Comparison of ENCODE assay signal across 8 mouse cellular contexts in the genomic region with DNA sequence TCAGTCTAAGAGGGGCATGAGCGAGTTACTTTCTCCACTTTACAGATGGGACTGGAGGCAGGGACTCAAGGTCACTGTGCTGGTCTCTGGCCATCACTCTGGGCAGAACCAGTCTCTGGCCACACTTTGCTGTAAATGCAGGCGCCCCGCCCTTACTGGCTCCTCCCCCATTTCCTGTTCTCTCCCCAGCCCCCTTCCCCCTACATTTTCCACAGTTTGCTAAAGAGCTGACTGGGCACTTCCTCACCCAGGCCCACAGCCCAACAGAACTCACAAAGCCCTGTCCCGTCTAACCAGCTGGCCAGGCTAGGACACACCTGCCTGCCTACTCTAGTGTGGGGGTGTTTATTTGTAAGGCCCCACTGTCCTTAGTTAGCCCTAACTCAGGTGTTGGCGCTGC. TPM values are rescaled to one million over a fixed set of nuclear protein-coding genes. Genes with fewer than 3 reads are reported as not detected.
DNase-seq lines count a peak whose midpoint lies in the region; ATAC-seq and TF ChIP-seq lines count a peak whose summit lies in the region.

No protein-coding gene starts in this region.

- no peak for TF ChIP-seq CTCF in liver, embryonic 14.5 days (IDR thresholded peaks at IDR 0.05; ENCODE audit: low read depth)

- WGBS in liver, embryonic 14.5 days (ENCODE audit: insufficient replicate concordance) = 19% methylated on average over 5 of the region's 5 CpGs

- peaks cover under 1% of the 10 kb centered on the region for H3K27me3 ChIP-seq in liver, embryonic 14.5 days (ENCODE audit: control insufficient read depth, insufficient read depth, low read length)

- no peak for TF ChIP-seq EP300 in liver, embryonic 14.5 days (IDR thresholded peaks at IDR 0.05; ENCODE audit: low read depth)

- H3K4me3 ChIP-seq in brown adipose tissue, adult 24 weeks (ENCODE audit: insufficient read depth, low read depth, low read length) = no peak overlapping the region
- no peak overlapping the region for H3K4me3 ChIP-seq in liver, embryonic 14.5 days (ENCODE audit: insufficient read depth in 1 of 2, low read depth in 2 of 2, low read length in 2 of 2)

- H3K4me1 ChIP-seq in brown adipose tissue, adult 24 weeks (ENCODE audit: control insufficient read depth, insufficient read depth, insufficient read length, low read length) = peaks cover 4% of the 10 kb centered on the region; the same call in 1 of the 2 replicates
- H3K4me1 ChIP-seq in liver, embryonic 14.5 days (replicated peaks; ENCODE audit: control insufficient read depth in 2 of 2, insufficient read depth in 2 of 2, low read length in 1 of 2) = peaks cover 0 to 5% of the 10 kb centered on the region in 2 experiments; a peak in 2 of 4 replicates

- peak; percentile 65 for DNase-seq in adrenal gland, postnatal 14 days
- DNase-seq in adrenal gland, adult 8-10 months = no peak
- no peak for DNase-seq in liver, embryonic 14.5 days (ENCODE audit: low read depth in 3 of 3, low spot score in 3 of 3)
- peak; percentile 49 to 60 for DNase-seq in spleen, postnatal 14 days (ENCODE audit: low spot score in 2 of 2)
- DNase-seq in left cerebral cortex, adult 9 months (ENCODE audit: low spot score in 2 of 2) = no peak
- DNase-seq in left cerebral cortex, adult 18-20 months (ENCODE audit: low spot score in 2 of 2) = no peak

- no peaks in the 10 kb centered on the region for H3K36me3 ChIP-seq in liver, embryonic 14.5 days (replicated peaks; ENCODE audit: control insufficient read depth, insufficient read depth, low read depth)

- peak overlapping the region; percentile 31 for H3K27ac ChIP-seq in brown adipose tissue, adult 24 weeks (replicated peaks; ENCODE audit: low read depth, low read length)
- H3K27ac ChIP-seq in liver, embryonic 14.5 days = no peak overlapping the region

- no peak overlapping the region for H3K9ac ChIP-seq in liver, embryonic 14.5 days (replicated peaks)

- ATAC-seq in hematopoietic stem cell, adult 5-6 weeks (replicated peaks in 1 of 2; ENCODE audit: insufficient read depth in 1 of 2, low FRiP score in 2 of 2, low TSS enrichment in 1 of 2, low read depth in 1 of 2, poor library complexity in 2 of 2, severe bottlenecking in 2 of 2) = peak; percentile 68 to 80
- 0 out of 2 replicates have a peak, but pooled peaks have one; percentile 11 for ATAC-seq in liver, embryonic 14.5 days (ENCODE audit: insufficient read depth)

- H3K9me3 ChIP-seq in liver, embryonic 14.5 days (ENCODE audit: control insufficient read depth, low read length) = no peaks in the 10 kb centered on the region

- no peak overlapping the region for H3K4me2 ChIP-seq in liver, embryonic 14.5 days (ENCODE audit: low read depth)

RNA-seq across cellular contexts. Expression of a gene that starts 6.6 kb away (rescaled TPM):
- total RNA-seq in adrenal gland, postnatal 14 days (2021) = 0.67 and 1.7 TPM in 2 replicates
- total RNA-seq in adrenal gland, adult 8-10 months (2022) = 1 to 10 TPM in 2 of 4 experiments, under 1 TPM in 2; 0.41 to 2.9 (median 1.6) TPM
- not detected in 2 replicates for polyA plus RNA-seq in brown adipose tissue, adult 24 weeks (2012; ENCODE audit: insufficient read depth, insufficient read length, missing spikeins)
- total RNA-seq in hematopoietic stem cell, adult 5-6 weeks (2017) = 1.5 and 1.8 TPM in 2 replicates
- 0.04 TPM in 2 replicates for polyA plus RNA-seq in liver, embryonic 14.5 days (2012; rRNA removed)
- polyA plus RNA-seq in liver, embryonic 14.5 days (2014; fragmentation: Nextera tagmentation; extraction: Ambion mirVana) = not detected in 2 replicates
- total RNA-seq in left cerebral cortex, adult 18-20 months (2021) = 1 to 10 TPM in 1 of 2 experiments, under 1 TPM in 1; 0.82 to 1.3 TPM

RNA-seq across cellular contexts. Expression of a gene that starts 6.7 kb away (rescaled TPM):
- total RNA-seq in adrenal gland, postnatal 14 days (2021) = 78.9 and 94.3 TPM in 2 replicates
- total RNA-seq in adrenal gland, adult 8-10 months (2022) = 100 to 1,000 TPM in 3 of 4 experiments, 10 to 100 TPM in 1; 95.5 to 261 (median 186) TPM
- polyA plus RNA-seq in brown adipose tissue, adult 24 weeks (2012; ENCODE audit: insufficient read depth, insufficient read length, missing spikeins) = 46.0 and 69.1 TPM in 2 replicates
- total RNA-seq in hematopoietic stem cell, adult 5-6 weeks (2017) = 23.0 TPM in 2 replicates
- polyA plus RNA-seq in liver, embryonic 14.5 days (2012; rRNA removed) = 1.9 and 3.2 TPM in 2 replicates
- polyA plus RNA-seq in liver, embryonic 14.5 days (2014; fragmentation: Nextera tagmentation; extraction: Ambion mirVana) = 4.6 and 5.7 TPM in 2 replicates
- 100 to 1,000 TPM; 232 to 261 TPM for total RNA-seq in left cerebral cortex, adult 18-20 months (2021)

RNA-seq across cellular contexts. Expression of a gene that starts 53.0 kb away (rescaled TPM):
- total RNA-seq in adrenal gland, postnatal 14 days (2021) = 51.1 and 59.7 TPM in 2 replicates
- 100 to 1,000 TPM in 2 of 4 experiments, 10 to 100 TPM in 2; 88.8 to 112 (median 98.8) TPM for total RNA-seq in adrenal gland, adult 8-10 months (2022)
- polyA plus RNA-seq in brown adipose tissue, adult 24 weeks (2012; ENCODE audit: insufficient read depth, insufficient read length, missing spikeins) = 86.8 and 88.8 TPM in 2 replicates
- total RNA-seq in hematopoietic stem cell, adult 5-6 weeks (2017) = 133 and 164 TPM in 2 replicates
- 36.6 and 43.8 TPM in 2 replicates for polyA plus RNA-seq in liver, embryonic 14.5 days (2012; rRNA removed)
- polyA plus RNA-seq in liver, embryonic 14.5 days (2014; fragmentation: Nextera tagmentation; extraction: Ambion mirVana) = 30.1 and 32.6 TPM in 2 replicates
- total RNA-seq in left cerebral cortex, adult 18-20 months (2021) = 10 to 100 TPM; 21.7 to 21.9 TPM

RNA-seq across cellular contexts. Expression of a gene that starts 58.8 kb away (rescaled TPM):
- 23.0 and 24.2 TPM in 2 replicates for total RNA-seq in adrenal gland, postnatal 14 days (2021)
- total RNA-seq in adrenal gland, adult 8-10 months (2022) = 10 to 100 TPM; 21.0 to 36.9 (median 28.9) TPM
- polyA plus RNA-seq in brown adipose tissue, adult 24 weeks (2012; ENCODE audit: insufficient read depth, insufficient read length, missing spikeins) = 5.5 and 7.6 TPM in 2 replicates
- 20.8 and 22.6 TPM in 2 replicates for total RNA-seq in hematopoietic stem cell, adult 5-6 weeks (2017)
- polyA plus RNA-seq in liver, embryonic 14.5 days (2012; rRNA removed) = 5.1 and 5.3 TPM in 2 replicates
- polyA plus RNA-seq in liver, embryonic 14.5 days (2014; fragmentation: Nextera tagmentation; extraction: Ambion mirVana) = 4.1 and 4.6 TPM in 2 replicates
- total RNA-seq in left cerebral cortex, adult 18-20 months (2021) = 10 to 100 TPM; 29.3 to 30.3 TPM

Comparison
In these comparisons a context has a peak if more than half of its experiments do, and no peak if none do; other contexts are left out.
1. DNase-seq: peak in adrenal gland, postnatal 14 days (single experiment) and spleen, postnatal 14 days (2 of 2); none in adrenal gland, adult 8-10 months (single experiment), liver, embryonic 14.5 days (0 of 3), left cerebral cortex, adult 9 months (0 of 2) and left cerebral cortex, adult 18-20 months (0 of 2).